ENCODE assay signal across 9 mouse cellular contexts in genomic region chr17:59039754-59040153, GRCm38 (mm10). TPM values are rescaled to one million over a fixed set of nuclear protein-coding genes. Genes with fewer than 3 reads are reported as not detected.
DNase-seq lines count a peak whose midpoint lies in the region; TF ChIP-seq lines count a peak whose summit lies in the region.
"Had no signal": no experiment of that assay in that cellular context is flagged by ENCODE, and none has a peak within 500 bp of the region (broad histone marks: within the 10 kb centered on the region; RNA-seq: fewer than 3 reads in every experiment).

No protein-coding gene starts in this region.

- no peak for TF ChIP-seq CTCF in lung, adult 2 months (IDR thresholded peaks at IDR 0.05; ENCODE audit: insufficient read depth, low read length)

- peak; percentile 7 to 29 for DNase-seq in adrenal gland, postnatal 36 days
- DNase-seq in adrenal gland, postnatal 25 days = no peak
- peak; percentile 5 for DNase-seq in layer of hippocampus, adult 11-12 months (ENCODE audit: low spot score)
- no peak for DNase-seq in layer of hippocampus, adult 9-11 months
- DNase-seq in brain, adult 2 months (ENCODE audit: low read depth, low spot score) = peak; percentile 68
- DNase-seq in left cerebral cortex, postnatal 25 days (ENCODE audit: low spot score in 2 of 2) = peak; percentile 23 to 39
- DNase-seq in testis, postnatal 10 days (ENCODE audit: low spot score) = no peak
- no peak for DNase-seq in lung, adult 2 months

- H3K4me3 ChIP-seq in lung, adult 2 months (replicated peaks; ENCODE audit: extremely low read depth, low read depth, low read length) = no peak overlapping the region
- H3K4me3 ChIP-seq: lung, embryonic 15.5 days had no signal

- no peaks in the 10 kb centered on the region for H3K4me1 ChIP-seq in lung, adult 2 months (ENCODE audit: control insufficient read depth, insufficient read depth, low read length)
- H3K4me1 ChIP-seq: lung, embryonic 15.5 days had no signal

- WGBS in lung, adult 2 months = 39% methylated on average over 5 of the region's 5 CpGs

- TF ChIP-seq POLR2A in lung, adult 2 months (IDR thresholded peaks at IDR 0.05; ENCODE audit: borderline replicate concordance, extremely low read depth, low read depth, low read length) = no peak

- intact Hi-C loops in left cerebral cortex, postnatal 25 days (cut with DNase I) = loop anchor here (5.0 kb wide), 1 partner anchor 58 kb away; no protein-coding TSS in a partner anchor

RNA-seq across cellular contexts. Expression of gene Nudt12, which starts 26.6 kb away (rescaled TPM):
- 10 to 100 TPM; 48.9 to 70.0 TPM for total RNA-seq in adrenal gland, postnatal 36 days (2021)
- 60.6 and 77.8 TPM in 2 replicates for total RNA-seq in adrenal gland, postnatal 25 days (2021)
- 10 to 100 TPM; 10.8 to 11.2 TPM for total RNA-seq in left cerebral cortex, postnatal 25 days (2021)
- polyA plus RNA-seq in lung, adult 2 months (2012; rRNA removed) = 1.3 and 2.8 TPM in 2 replicates

RNA-seq across cellular contexts. Expression of gene Pdzph1, which starts 48.6 kb away (rescaled TPM):
- total RNA-seq in adrenal gland, postnatal 36 days (2021) = 1 to 10 TPM in 1 of 2 experiments, not detected in 1; 2.2 TPM
- total RNA-seq in adrenal gland, postnatal 25 days (2021) = not detected in 2 replicates
- total RNA-seq in left cerebral cortex, postnatal 25 days (2021) = 1 to 10 TPM; 6.4 to 7.4 TPM
- polyA plus RNA-seq in lung, adult 2 months (2012; rRNA removed) = not detected in 2 replicates
- polyA plus RNA-seq: lung, embryonic 15.5 days had no signal

Comparison
In these comparisons a context has a peak if more than half of its experiments do, and no peak if none do; other contexts are left out.
1. DNase-seq: peak in adrenal gland, postnatal 36 days (2 of 2), layer of hippocampus, adult 11-12 months (single experiment), brain, adult 2 months (single experiment) and left cerebral cortex, postnatal 25 days (2 of 2); none in adrenal gland, postnatal 25 days (single experiment), layer of hippocampus, adult 9-11 months (single experiment), testis, postnatal 10 days (single experiment) and lung, adult 2 months (single experiment).